ENCODE assay signal across 18 mouse cellular contexts in genomic region chr15:92895836-92896235, GRCm38 (mm10).
"Had no signal": no experiment of that assay in that cellular context is flagged by ENCODE, and none has a peak within 500 bp of the region (broad histone marks: within the 10 kb centered on the region; RNA-seq: fewer than 3 reads in every experiment).

No protein-coding gene starts in this region.

- H3K36me3 ChIP-seq: limb, embryonic 12.5 days; liver, embryonic 12.5 days; liver, embryonic 15.5 days; midbrain, embryonic 12.5 days; midbrain, embryonic 15.5 days; neural tube, embryonic 12.5 days; neural tube, embryonic 15.5 days had no signal

- H3K9me3 ChIP-seq: limb, embryonic 12.5 days; liver, embryonic 15.5 days; midbrain, embryonic 12.5 days; midbrain, embryonic 15.5 days; neural tube, embryonic 12.5 days; neural tube, embryonic 15.5 days had no signal

- H3K4me1 ChIP-seq: limb, embryonic 12.5 days; liver, embryonic 12.5 days; liver, embryonic 15.5 days; midbrain, embryonic 12.5 days; midbrain, embryonic 15.5 days; neural tube, embryonic 12.5 days; neural tube, embryonic 15.5 days had no signal

- H3K27me3 ChIP-seq: limb, embryonic 12.5 days; liver, embryonic 12.5 days; liver, embryonic 15.5 days; midbrain, embryonic 12.5 days; midbrain, embryonic 15.5 days; neural tube, embryonic 12.5 days; neural tube, embryonic 15.5 days had no signal

- H3K27ac ChIP-seq: limb, embryonic 12.5 days; liver, embryonic 12.5 days; liver, embryonic 15.5 days; macrophage; midbrain, embryonic 12.5 days; midbrain, embryonic 15.5 days; neural tube, embryonic 12.5 days; neural tube, embryonic 15.5 days had no signal

- H3K9ac ChIP-seq: limb, embryonic 12.5 days; liver, embryonic 12.5 days; liver, embryonic 15.5 days; midbrain, embryonic 12.5 days; midbrain, embryonic 15.5 days; neural tube, embryonic 12.5 days; neural tube, embryonic 15.5 days had no signal

- H3K4me2 ChIP-seq: limb, embryonic 12.5 days; liver, embryonic 12.5 days; liver, embryonic 15.5 days; midbrain, embryonic 12.5 days; midbrain, embryonic 15.5 days; neural tube, embryonic 12.5 days; neural tube, embryonic 15.5 days had no signal

- DNase-seq: kidney, adult 18-20 months; kidney, postnatal 10 days; kidney, postnatal 36 days; liver; lung, adult 2 months; retina, postnatal 1 day; right cerebral cortex, postnatal 25 days; thymus, adult 18-20 months; thymus, postnatal 36 days had no signal

- ATAC-seq: liver, embryonic 12.5 days; lung, postnatal 0 days; midbrain, embryonic 15.5 days had no signal

- H3K4me3 ChIP-seq: limb, embryonic 12.5 days; liver, embryonic 12.5 days; liver, embryonic 15.5 days; midbrain, embryonic 12.5 days; midbrain, embryonic 15.5 days; neural tube, embryonic 12.5 days; neural tube, embryonic 15.5 days had no signal
